Mouse (Mus musculus) olfactory bulb, adult 2 months (tissue): ENCODE results near the gene Aldh3b1.

Experiments used
- CTCF ChIP-seq: fragments of 200-500 bp; IDR thresholded peaks from 2 replicates; pipeline ENCODE4 v1.5.1; 2012; ENCODE audit warnings: low read depth, mild to moderate bottlenecking, low read length, moderate library complexity; ENCODE audit not compliant: insufficient read depth
- POLR2A ChIP-seq: fragments of 200-500 bp; IDR thresholded peaks from 2 replicates; pipeline ENCODE4 v1.6.1; 2012; ENCODE audit warnings: mild to moderate bottlenecking, low read depth, low read length, moderate library complexity; ENCODE audit not compliant: insufficient read depth

GRCm38 (mm10) chr19:3926279-3926678, 3.3 kb downstream of the Aldh3b1 start:
- no peak for TF ChIP-seq POLR2A
- no peak for TF ChIP-seq CTCF
